Mouse (Mus musculus): Measurements from ENCODE around the gene Thsd7b.

Thsd7b gene

DNA sequence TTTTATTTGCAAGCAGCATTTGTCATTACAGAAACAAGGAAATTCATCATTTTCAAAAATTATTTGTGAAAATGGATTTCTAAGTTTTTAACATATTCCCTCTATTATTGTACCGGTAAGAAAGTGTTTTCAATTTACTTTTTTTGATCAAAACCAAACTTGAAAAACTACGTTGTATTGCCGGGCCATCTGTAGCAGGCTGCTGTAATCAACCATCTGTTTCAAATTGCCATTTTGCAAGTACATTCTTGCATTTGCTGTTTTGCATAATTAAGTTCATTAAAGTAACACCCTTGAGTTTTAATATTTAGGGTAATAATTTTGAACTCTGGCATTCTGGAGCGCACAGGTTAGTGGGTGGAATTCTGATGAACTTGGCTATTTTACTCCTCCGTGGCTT, 246.6 kb downstream of the Thsd7b start:
- no peak for DNase-seq (ENCODE audit: low spot score in 2 of 2)

DNA sequence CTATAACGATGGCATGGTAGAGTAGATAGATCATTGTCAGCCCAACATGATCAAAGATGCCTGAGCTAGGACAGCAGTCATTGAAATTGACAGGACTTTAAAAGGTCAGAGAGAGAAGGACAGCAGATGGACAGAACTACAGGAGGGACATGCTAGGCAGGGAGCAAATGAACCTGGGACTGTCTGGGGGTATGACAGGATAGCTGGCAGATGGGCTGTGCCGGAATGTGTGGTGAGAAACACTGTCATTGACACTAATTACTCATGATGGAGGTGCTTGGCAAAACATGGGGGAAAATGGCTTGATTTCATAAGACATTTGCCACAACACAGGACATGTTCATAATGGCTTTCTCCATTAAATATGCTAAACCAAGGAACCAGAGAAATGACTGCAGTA, 253.9 kb downstream of the Thsd7b start:
- DNase-seq (ENCODE audit: low spot score in 2 of 2), result no peak

- DNase-seq (ENCODE audit: low spot score in 2 of 2), result no peak
Observed at GRCm38 (mm10) chr1:129532206-129532605, 259.1 kb downstream of the Thsd7b start.

DNA sequence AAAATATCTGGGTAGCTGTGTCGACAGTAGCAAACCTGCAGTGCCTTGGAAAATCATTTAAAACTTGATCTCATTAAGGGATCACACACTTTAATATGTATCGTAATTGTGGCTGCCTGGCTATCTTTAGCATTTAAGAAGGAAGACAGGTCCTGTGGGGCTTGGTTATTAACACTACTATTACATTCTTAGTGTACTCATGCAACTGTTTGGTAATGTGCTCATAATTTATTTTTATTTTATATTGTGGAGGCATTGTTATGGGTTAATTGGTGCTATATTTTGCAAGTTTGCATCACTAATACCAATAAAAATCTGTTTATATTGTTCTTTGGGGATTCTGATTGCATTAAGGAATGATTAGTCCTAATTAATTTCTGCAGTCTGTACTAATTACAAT, 265.4 kb downstream of the Thsd7b start:
- no peak for DNase-seq (ENCODE audit: low spot score in 2 of 2)

DNA sequence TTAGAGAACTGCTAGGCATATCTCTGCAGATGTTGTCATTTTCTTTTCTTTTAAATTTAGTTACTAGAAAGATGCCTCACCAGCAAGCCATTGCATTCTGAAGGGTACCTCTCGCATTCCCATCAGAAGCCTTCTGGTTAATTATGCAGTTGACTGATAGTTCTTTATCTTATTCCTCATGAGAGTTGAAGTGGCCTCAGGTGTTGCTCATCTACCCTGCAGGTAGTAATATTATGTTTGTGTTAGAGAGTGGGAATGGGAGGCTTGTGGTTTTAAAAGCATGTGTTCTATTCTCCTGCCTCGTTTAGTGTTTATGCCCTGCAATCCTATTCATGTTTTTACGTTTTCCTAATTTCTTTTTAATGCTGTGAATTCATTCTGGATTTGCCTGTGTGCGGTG, 265.9 kb downstream of the Thsd7b start:
- no peak for DNase-seq (ENCODE audit: low spot score in 2 of 2)

DNA sequence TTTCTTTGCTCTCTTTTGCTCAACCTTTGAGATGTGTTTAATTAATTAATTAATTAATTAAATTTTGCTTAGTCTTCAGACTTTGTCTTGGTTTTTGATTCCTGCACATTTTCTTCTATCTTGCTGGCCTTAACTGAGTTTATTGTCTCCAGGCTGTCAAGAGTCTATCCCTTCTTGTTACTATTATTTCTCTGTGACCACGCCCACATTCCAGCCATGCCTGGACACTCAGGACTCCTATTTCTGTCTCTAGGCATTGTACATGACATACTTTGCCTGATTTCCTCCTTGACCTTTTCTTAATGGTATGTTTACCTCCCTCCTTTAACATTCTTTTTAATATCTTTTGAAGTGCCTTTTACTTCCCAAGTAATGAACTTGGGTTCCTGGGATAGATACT, 267.6 kb downstream of the Thsd7b start:
- no peak for DNase-seq (ENCODE audit: low spot score in 2 of 2)

- DNase-seq (ENCODE audit: low spot score in 2 of 2), result no peak
Observed at GRCm38 (mm10) chr1:129542563-129543146, 269.6 kb downstream of the Thsd7b start.

- no peak for DNase-seq (ENCODE audit: low spot score in 2 of 2)
Observed at GRCm38 (mm10) chr1:129543169-129543568, 270.1 kb downstream of the Thsd7b start.

GRCm38 (mm10) chr1:129558054-129558453, 285.0 kb downstream of the Thsd7b start:
- no peak for DNase-seq (ENCODE audit: low spot score in 2 of 2)

GRCm38 (mm10) chr1:129559137-129559536, 286.0 kb downstream of the Thsd7b start:
- DNase-seq (ENCODE audit: low spot score in 2 of 2), result no peak

DNA sequence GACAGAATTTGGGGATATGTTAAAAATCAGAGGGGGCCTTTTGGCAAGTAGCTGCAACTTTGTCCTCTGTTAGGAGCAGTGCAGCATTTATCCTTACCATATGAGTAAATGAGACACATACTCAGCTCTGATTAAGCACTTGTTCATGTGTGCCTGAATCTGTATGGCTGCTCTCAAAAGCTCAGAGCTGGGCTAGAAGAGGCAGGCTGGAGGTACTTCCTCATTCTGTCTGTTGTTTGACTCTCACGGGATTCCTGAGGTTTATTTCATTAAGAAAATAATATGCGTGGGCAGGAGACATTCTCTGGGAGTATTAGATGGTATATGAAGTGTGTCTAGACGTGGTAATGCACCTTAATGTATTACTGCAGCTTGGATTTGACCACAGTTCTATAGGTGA, 286.7 kb downstream of the Thsd7b start:
- no peak for DNase-seq (ENCODE audit: low spot score in 2 of 2)

DNA sequence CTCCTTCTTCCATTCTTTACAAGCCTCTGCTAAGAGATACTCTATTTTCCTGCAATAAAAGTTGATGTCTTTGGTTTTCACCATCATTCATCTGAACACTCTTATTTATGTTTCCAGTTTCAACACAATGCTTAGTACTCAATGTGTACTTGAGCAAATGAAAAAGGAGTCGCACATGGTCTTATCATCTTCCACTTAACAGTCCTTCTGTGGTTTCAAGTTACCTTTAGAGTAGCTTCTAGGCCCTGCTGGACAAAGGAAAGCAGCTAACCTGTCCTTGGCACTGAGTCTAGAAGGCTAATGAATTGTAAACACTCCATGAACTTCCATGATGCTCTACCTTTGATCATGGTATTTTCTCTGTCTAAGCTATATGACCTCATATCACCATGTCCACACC, 289.6 kb downstream of the Thsd7b start:
- DNase-seq (ENCODE audit: low spot score in 2 of 2), result no peak

- DNase-seq (ENCODE audit: low spot score in 2 of 2), result no peak
Observed at GRCm38 (mm10) chr1:129570522-129570921, 297.4 kb downstream of the Thsd7b start.

- no peak for DNase-seq (ENCODE audit: low spot score in 2 of 2)
Observed at GRCm38 (mm10) chr1:129579955-129580354, 306.9 kb downstream of the Thsd7b start.

GRCm38 (mm10) chr1:129586635-129587034, 313.5 kb downstream of the Thsd7b start:
- no peak for DNase-seq (ENCODE audit: low spot score in 2 of 2)

- no peak for DNase-seq (ENCODE audit: low spot score in 2 of 2)
Observed at GRCm38 (mm10) chr1:129589366-129590002, 316.4 kb downstream of the Thsd7b start.

DNA sequence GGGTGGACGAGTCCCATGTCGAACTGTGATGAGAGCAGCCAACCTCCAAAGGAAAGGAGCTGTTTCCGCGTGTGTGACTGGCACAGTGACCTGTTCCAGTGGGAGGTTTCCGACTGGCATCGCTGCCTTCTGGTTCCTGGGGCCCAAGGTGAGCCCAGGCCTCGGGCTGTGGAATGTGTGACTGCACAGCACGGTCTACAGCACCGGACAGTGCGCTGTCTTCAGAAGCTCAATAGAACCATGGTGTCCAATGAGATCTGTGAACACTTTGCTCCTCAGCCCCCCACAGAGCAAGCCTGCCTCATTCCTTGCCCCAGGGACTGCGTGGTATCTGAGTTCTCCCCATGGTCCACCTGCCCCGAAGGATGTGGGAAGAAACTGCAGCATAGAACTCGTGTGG, 322.3 kb downstream of the Thsd7b start:
- no peak for DNase-seq (ENCODE audit: low spot score in 2 of 2)

DNA sequence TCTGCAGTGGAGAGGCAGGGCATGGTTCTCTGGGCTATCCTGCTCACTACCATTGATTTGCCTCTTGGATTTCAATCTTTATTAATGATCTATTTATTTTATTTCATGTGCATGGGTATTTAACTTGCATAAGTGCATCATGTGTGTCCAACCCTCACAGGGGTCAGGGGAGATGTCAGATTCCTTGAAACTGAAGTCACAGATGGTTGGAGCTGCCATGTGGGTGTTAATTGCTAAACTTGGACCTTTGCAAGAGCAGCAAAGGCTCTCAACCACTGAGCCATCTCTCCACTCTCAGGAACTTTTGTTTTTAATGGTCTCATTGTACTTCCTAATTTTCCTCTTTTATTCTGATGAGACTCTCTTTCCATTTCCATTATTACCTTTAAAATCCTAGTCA, 327.8 kb downstream of the Thsd7b start:
- no peak for DNase-seq (ENCODE audit: low spot score in 2 of 2)

GRCm38 (mm10) chr1:129602284-129602683, 329.2 kb downstream of the Thsd7b start:
- DNase-seq (ENCODE audit: low spot score in 2 of 2), result no peak

- DNase-seq (ENCODE audit: low spot score in 2 of 2), result no peak
Observed at GRCm38 (mm10) chr1:129608395-129608794, 335.3 kb downstream of the Thsd7b start.

GRCm38 (mm10) chr1:129616080-129616479, 343.0 kb downstream of the Thsd7b start:
- no peak for DNase-seq (ENCODE audit: low spot score in 2 of 2)

GRCm38 (mm10) chr1:129619440-129620301, 346.6 kb downstream of the Thsd7b start:
- DNase-seq (ENCODE audit: low spot score in 2 of 2), result no peak

DNA sequence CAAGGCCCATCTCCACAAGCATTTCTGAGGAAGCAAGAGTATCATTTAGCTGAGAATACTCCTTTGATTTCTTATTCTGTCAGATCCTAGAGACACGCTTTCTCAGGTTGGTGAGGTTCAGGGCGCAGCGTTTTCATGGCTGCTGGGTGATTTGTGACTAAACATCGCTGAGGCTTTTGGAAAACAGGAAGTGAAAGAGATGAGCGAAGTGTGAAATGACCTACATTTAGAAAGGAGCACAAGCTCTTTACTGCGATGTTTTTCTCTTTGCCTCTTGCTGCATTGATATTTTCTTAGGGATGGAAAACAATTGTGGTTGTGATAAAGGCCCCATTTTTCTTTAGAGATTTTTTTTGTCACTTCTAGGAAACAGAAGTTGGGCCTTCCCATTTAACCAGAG, 351.4 kb downstream of the Thsd7b start:
- no peak for DNase-seq (ENCODE audit: low spot score in 2 of 2)

Measured in frontal cortex, postnatal 10 days (tissue).